Mouse (Mus musculus): ENCODE results near the gene Usp49. TPM values are rescaled to one million over a fixed set of nuclear protein-coding genes. Genes with fewer than 3 reads are reported as not detected.

The Usp49 gene
- polyA plus RNA-seq (2014; fragmentation: Nextera tagmentation; extraction: Ambion mirVana) = 6.3 and 8.0 TPM in 2 replicates

DNA sequence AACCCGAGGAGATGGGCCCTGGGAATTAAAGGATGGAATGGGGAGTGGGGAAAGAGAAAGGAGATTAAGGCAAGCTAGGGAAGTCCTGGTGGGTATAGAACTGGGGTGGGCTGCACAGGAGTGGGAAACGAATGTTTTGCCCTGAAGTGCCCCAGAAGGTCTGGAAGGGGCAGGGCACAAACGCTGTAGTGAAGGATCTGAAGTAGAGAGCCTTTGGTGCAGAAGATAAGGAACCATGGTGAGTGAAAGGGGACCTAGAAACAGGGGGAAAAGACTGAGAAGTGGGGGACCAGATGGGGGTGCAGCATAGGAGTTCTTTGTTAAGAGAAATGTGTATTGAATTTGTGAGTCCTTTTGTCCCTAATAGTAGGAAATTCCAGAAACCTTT is at the start of gene Usp49:
Gene Usp49 (plus strand): TSS at position 13 of the 388 bp plus-strand sequence.
- Histone ChIP-seq H3K36me3 (ENCODE audit: control insufficient read depth, insufficient read depth, low read length) (peaks cover under 1% of the 10 kb centered on the region; the same call in 1 of the 2 replicates), H3K4me2 (peak within 1 kb of the TSS; percentile 90), H3K4me1 (ENCODE audit: control insufficient read depth, insufficient read depth, low read length) (peaks cover 27% of the 10 kb centered on the region), H3K27me3 (ENCODE audit: control insufficient read depth, insufficient read depth, low read length) (no peaks in the 10 kb centered on the region), H3K4me3 (ENCODE audit: low read depth, low read length) (peak within 1 kb of the TSS; percentile 72), H3K9ac (ENCODE audit: low read length) (peak within 1 kb of the TSS; percentile 88), H3K27ac (ENCODE audit: low read depth, low read length) (peak within 1 kb of the TSS; percentile 94), H3K9me3 (ENCODE audit: control insufficient read depth, low read length) (no peaks in the 10 kb centered on the region)
- ATAC-seq (ENCODE audit: low FRiP score) (no peak), DNase-seq (ENCODE audit: low spot score, missing footprints) (no peak)
- WGBS = 1% methylated on average over 3 of the region's 3 CpGs

DNA sequence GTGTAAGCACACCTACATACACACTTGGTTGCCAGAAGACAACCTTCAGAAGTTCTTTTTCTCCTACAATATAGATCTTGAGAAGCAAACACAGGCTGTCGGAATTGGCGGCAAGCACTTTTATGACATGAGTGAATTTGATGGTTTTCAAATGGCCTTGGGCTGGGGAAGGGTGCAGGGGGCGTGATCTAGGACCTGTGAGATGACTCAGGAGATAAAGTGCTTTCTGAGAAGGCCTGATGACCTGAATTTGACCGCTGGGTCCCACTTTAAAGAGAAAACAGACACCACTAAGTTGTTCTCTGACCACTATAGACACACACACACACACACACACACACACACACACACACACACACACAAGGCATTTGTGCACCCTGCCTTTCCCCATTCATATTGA is 49.5 kb upstream of the Usp49 start:
- 96% methylated on average over 4 of the region's 4 CpGs for WGBS
- no peaks in the 10 kb centered on the region for H3K9me3 ChIP-seq (ENCODE audit: control insufficient read depth, low read length)
- no peak for ATAC-seq (ENCODE audit: low FRiP score)
- H3K4me2 ChIP-seq = no peak overlapping the region
- H3K9ac ChIP-seq (ENCODE audit: low read length) = no peak overlapping the region
- H3K27me3 ChIP-seq (ENCODE audit: control insufficient read depth, insufficient read depth, low read length) = no peaks in the 10 kb centered on the region
- no peak overlapping the region for H3K4me3 ChIP-seq (ENCODE audit: low read depth, low read length)
- no peak overlapping the region for H3K27ac ChIP-seq (ENCODE audit: low read depth, low read length)
- no peaks in the 10 kb centered on the region for H3K4me1 ChIP-seq (ENCODE audit: control insufficient read depth, insufficient read depth, low read length)
- no peak for DNase-seq (ENCODE audit: low spot score, missing footprints)
- no peaks in the 10 kb centered on the region for H3K36me3 ChIP-seq (ENCODE audit: control insufficient read depth, insufficient read depth, low read length)

DNA sequence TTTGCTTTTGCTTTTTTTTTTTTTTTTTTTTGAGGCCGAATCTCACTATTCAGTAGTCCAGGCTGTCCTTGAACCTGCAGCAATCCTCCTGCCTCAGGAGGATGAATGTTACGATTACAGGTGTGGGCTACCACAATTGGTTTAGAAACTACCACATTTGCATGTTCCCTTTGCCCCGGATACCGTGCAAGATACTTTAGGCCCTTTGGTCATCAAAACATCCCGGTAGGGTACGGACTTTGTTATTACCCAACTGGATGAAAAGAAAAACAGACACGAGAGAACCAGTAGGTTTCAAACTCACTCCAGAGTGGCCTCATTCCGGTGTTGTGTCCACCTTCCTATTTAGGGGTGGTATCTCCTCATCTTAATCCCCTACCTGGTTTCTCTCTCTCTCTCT is 42.0 kb upstream of the Usp49 start:
- 88% methylated on average over 8 of the region's 8 CpGs for WGBS
- no peak overlapping the region for H3K27ac ChIP-seq (ENCODE audit: low read depth, low read length)

DNA sequence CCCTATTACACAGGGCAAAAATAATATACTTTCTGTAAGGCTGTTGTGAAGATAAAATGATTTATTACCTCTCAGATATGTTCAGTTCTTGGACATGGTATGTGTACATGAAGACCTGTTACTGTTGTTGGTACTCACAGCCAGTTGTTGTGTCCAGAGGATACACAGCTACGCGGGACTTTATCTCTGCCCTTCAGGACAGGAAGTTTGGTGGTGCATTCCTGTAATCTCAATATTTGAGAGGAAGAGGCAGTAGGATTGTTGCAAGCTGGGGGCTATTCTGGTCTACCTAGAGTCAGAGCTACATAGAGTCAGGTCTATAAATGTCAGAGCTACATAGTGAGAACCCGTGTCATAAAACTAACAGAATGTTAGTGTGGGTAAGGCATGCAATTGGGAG is 39.4 kb upstream of the Usp49 start:
- DNase-seq (ENCODE audit: low spot score, missing footprints) = no peak
- Histone ChIP-seq H3K4me3 (ENCODE audit: low read depth, low read length) (no peak overlapping the region), H3K9me3 (ENCODE audit: control insufficient read depth, low read length) (no peaks in the 10 kb centered on the region), H3K27me3 (ENCODE audit: control insufficient read depth, insufficient read depth, low read length) (no peaks in the 10 kb centered on the region; the same call in 1 of the 2 replicates), H3K36me3 (ENCODE audit: control insufficient read depth, insufficient read depth, low read length) (no peaks in the 10 kb centered on the region), H3K4me2 (no peak overlapping the region), H3K4me1 (ENCODE audit: control insufficient read depth, insufficient read depth, low read length) (peaks cover 18% of the 10 kb centered on the region), H3K27ac (ENCODE audit: low read depth, low read length) (no peak overlapping the region), H3K9ac (ENCODE audit: low read length) (no peak overlapping the region)
- WGBS = 85% methylated on average over 3 of the region's 3 CpGs
- no peak for ATAC-seq (ENCODE audit: low FRiP score)

More for the DNA sequence above, 42.0 kb upstream of the Usp49 start:
- no peak for ATAC-seq (ENCODE audit: low FRiP score)
- no peaks in the 10 kb centered on the region for H3K4me1 ChIP-seq (ENCODE audit: control insufficient read depth, insufficient read depth, low read length)
- no peak overlapping the region for H3K4me2 ChIP-seq
- no peaks in the 10 kb centered on the region for H3K36me3 ChIP-seq (ENCODE audit: control insufficient read depth, insufficient read depth, low read length)
- H3K9ac ChIP-seq (ENCODE audit: low read length) = no peak overlapping the region
- H3K27me3 ChIP-seq (ENCODE audit: control insufficient read depth, insufficient read depth, low read length) = no peaks in the 10 kb centered on the region; the same call in 1 of the 2 replicates
- no peaks in the 10 kb centered on the region for H3K9me3 ChIP-seq (ENCODE audit: control insufficient read depth, low read length)
- H3K4me3 ChIP-seq (ENCODE audit: low read depth, low read length) = no peak overlapping the region
- no peak for DNase-seq (ENCODE audit: low spot score, missing footprints)

DNA sequence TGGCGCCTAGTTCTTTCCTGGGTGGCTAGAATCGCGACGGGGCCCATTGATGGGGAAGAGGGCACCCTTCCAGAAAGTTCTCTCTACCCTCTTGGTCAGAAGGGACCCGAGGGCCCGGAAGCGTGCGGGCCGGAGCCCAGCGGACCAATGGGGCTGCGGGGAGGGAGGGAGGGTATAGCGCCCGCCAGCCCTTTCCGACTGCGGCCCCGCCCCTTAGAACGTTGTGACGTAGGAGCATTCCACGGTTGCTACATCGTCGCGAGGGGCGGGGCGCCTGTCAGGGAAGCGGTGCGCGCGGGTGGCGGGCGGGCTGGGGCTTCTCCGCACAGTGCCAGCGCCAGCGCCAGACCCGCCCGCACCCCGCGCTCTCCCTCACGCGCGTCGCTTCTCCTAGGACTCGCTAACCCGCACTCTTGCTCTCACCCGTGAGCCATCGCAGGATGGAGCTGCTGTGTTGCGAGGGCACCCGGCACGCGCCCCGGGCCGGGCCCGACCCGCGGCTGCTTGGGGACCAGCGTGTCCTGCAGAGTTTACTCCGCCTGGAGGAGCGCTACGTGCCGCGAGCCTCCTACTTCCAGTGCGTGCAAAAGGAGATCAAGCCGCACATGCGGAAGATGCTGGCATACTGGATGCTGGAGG is 37.2 kb upstream of the Usp49 start:
- no peaks in the 10 kb centered on the region; the same call in 1 of the 2 replicates for H3K27me3 ChIP-seq (ENCODE audit: control insufficient read depth, insufficient read depth, low read length)
- ATAC-seq (ENCODE audit: low FRiP score) = peak; percentile 82
- no peaks in the 10 kb centered on the region; the same call in 1 of the 2 replicates for H3K36me3 ChIP-seq (ENCODE audit: control insufficient read depth, insufficient read depth, low read length)
- 2% methylated on average over 53 of the region's 63 CpGs for WGBS
- peak overlapping the region; percentile 97 for H3K27ac ChIP-seq (ENCODE audit: low read depth, low read length)
- DNase-seq (ENCODE audit: low spot score, missing footprints) = peak; percentile 100
- peak overlapping the region; percentile 78 for H3K4me3 ChIP-seq (ENCODE audit: low read depth, low read length)
- peaks cover 37% of the 10 kb centered on the region for H3K4me1 ChIP-seq (ENCODE audit: control insufficient read depth, insufficient read depth, low read length)
- H3K9me3 ChIP-seq (ENCODE audit: control insufficient read depth, low read length) = no peaks in the 10 kb centered on the region
- H3K4me2 ChIP-seq = peak overlapping the region; percentile 86
- peak overlapping the region; percentile 87 for H3K9ac ChIP-seq (ENCODE audit: low read length)

DNA sequence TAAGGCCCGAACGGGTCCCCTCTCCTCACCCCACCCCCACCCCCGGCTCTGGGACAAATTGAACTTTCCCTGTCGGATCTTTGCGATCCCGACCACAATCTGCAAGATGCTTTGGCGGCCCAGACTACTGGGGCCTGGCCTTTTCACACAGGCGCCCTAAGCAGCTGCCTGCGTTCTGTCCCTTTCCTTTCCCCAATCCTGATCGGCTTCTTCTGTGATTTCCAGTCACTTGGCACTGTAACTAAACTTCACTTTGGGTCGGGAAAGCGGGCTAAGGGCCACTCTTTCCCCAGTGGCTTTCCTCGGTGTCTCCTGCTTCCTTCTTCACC is 36.7 kb upstream of the Usp49 start:
- Histone ChIP-seq H3K36me3 (ENCODE audit: control insufficient read depth, insufficient read depth, low read length) (no peaks in the 10 kb centered on the region; the same call in 1 of the 2 replicates), H3K27ac (ENCODE audit: low read depth, low read length) (peak overlapping the region; percentile 97), H3K4me2 (peak overlapping the region; percentile 86), H3K9me3 (ENCODE audit: control insufficient read depth, low read length) (no peaks in the 10 kb centered on the region), H3K27me3 (ENCODE audit: control insufficient read depth, insufficient read depth, low read length) (no peaks in the 10 kb centered on the region; the same call in 1 of the 2 replicates), H3K4me1 (ENCODE audit: control insufficient read depth, insufficient read depth, low read length) (peaks cover 37% of the 10 kb centered on the region), H3K9ac (ENCODE audit: low read length) (peak overlapping the region; percentile 87), H3K4me3 (ENCODE audit: low read depth, low read length) (peak overlapping the region; percentile 78)
- no peak for DNase-seq (ENCODE audit: low spot score, missing footprints)
- WGBS = 1% methylated on average over 13 of the region's 13 CpGs
- ATAC-seq (ENCODE audit: low FRiP score) = peak; percentile 1; the same call in 1 of the 2 replicates

DNA sequence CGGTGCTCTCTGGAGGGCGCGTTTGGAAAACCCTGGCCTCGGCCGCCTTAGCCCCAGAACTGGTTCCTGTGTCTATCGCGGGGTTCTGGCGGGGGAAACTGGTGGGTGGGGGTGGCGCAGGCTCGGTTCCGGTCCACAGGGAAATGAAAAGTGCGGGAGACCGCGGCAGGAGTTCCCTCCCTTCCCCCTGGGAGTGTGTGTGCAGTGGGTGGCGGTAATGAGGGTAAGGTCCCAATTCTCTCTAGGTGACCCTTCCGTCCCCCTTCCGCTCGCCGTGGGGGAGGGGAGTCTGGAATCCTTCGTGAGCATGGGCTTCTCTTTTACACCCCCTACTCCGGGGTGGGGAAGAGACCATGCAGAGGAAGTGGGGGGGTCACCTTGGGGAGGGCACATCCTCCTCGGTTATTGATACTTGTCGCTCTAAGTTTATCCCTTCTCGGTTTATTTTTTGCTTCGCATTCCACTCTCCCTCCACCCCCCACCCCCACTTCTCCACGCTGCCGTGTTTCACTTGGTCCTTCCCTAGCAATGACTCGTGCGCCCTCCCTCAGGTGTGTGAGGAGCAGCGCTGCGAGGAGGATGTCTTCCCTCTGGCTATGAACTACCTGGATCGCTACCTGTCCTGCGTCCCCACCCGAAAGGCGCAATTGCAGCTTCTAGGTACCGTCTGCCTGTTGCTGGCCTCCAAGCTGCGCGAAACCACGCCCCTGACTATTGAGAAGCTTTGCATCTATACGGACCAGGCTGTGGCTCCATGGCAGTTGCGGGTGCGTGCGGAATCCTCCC is 36.1 kb upstream of the Usp49 start:
- no peaks in the 10 kb centered on the region; the same call in 1 of the 2 replicates for H3K27me3 ChIP-seq (ENCODE audit: control insufficient read depth, insufficient read depth, low read length)
- H3K4me3 ChIP-seq (ENCODE audit: low read depth, low read length) = peak overlapping the region; percentile 78
- no peaks in the 10 kb centered on the region; the same call in 1 of the 2 replicates for H3K36me3 ChIP-seq (ENCODE audit: control insufficient read depth, insufficient read depth, low read length)
- DNase-seq (ENCODE audit: low spot score, missing footprints) (peak; percentile 93), ATAC-seq (ENCODE audit: low FRiP score) (0 out of 2 replicates have a peak, but pooled peaks have one; percentile 15)
- no peaks in the 10 kb centered on the region for H3K9me3 ChIP-seq (ENCODE audit: control insufficient read depth, low read length)
- H3K27ac ChIP-seq (ENCODE audit: low read depth, low read length) = peak overlapping the region; percentile 97
- peaks cover 37% of the 10 kb centered on the region for H3K4me1 ChIP-seq (ENCODE audit: control insufficient read depth, insufficient read depth, low read length)
- WGBS = under 1% methylated on average over 39 of the region's 43 CpGs
- peak overlapping the region; percentile 86 for H3K4me2 ChIP-seq
- H3K9ac ChIP-seq (ENCODE audit: low read length) = peak overlapping the region; percentile 87

DNA sequence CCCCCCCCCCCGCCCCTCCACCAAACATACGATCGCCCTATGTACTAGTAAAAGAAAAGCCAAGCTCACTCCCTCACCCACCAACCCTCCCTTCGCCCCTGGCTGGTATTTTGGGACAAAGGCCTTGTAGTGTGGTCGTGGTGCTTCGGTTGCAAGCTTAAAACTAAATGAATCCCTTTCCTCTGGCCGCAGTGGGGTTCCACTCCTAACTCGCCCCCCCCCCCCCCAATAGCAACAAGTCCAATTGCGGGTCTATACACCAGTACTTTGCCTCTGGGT is 35.6 kb upstream of the Usp49 start:
- WGBS = 0% methylated on average over 9 of the region's 9 CpGs
- no peaks in the 10 kb centered on the region for H3K9me3 ChIP-seq (ENCODE audit: control insufficient read depth, low read length)
- peak overlapping the region; percentile 97 for H3K27ac ChIP-seq (ENCODE audit: low read depth, low read length)
- H3K27me3 ChIP-seq (ENCODE audit: control insufficient read depth, insufficient read depth, low read length) = no peaks in the 10 kb centered on the region
- H3K36me3 ChIP-seq (ENCODE audit: control insufficient read depth, insufficient read depth, low read length) = no peaks in the 10 kb centered on the region; the same call in 1 of the 2 replicates
- peaks cover 37% of the 10 kb centered on the region for H3K4me1 ChIP-seq (ENCODE audit: control insufficient read depth, insufficient read depth, low read length)
- H3K4me2 ChIP-seq = peak overlapping the region; percentile 86
- DNase-seq (ENCODE audit: low spot score, missing footprints) = no peak
- H3K9ac ChIP-seq (ENCODE audit: low read length) = peak overlapping the region; percentile 87
- ATAC-seq (ENCODE audit: low FRiP score) = no peak
- H3K4me3 ChIP-seq (ENCODE audit: low read depth, low read length) = peak overlapping the region; percentile 78

All from midbrain, embryonic 11.5 days (tissue).